Mouse (Mus musculus) mouse embryonic stem cell (cell line): ENCODE measurements around the gene Mgmt.

ENCODE experiments used
- in situ Hi-C, 2 experiments: fragments of 300-500 bp; cut with MboI; formaldehyde crosslinking; loops; 1 replicate in 1 of 2; 3 replicates in 1 of 2; pipeline ENCODE4 v1.14.3; 2019 to 2020; ENCODE audit warnings: low sequenced_read_pairs in 2 of 2, low pct_unique_long_range_greater_than_20kb in 1 of 2, mixed read lengths in 1 of 2; ENCODE audit not compliant: unreplicated experiment in 1 of 2

Gene Mgmt

DNA sequence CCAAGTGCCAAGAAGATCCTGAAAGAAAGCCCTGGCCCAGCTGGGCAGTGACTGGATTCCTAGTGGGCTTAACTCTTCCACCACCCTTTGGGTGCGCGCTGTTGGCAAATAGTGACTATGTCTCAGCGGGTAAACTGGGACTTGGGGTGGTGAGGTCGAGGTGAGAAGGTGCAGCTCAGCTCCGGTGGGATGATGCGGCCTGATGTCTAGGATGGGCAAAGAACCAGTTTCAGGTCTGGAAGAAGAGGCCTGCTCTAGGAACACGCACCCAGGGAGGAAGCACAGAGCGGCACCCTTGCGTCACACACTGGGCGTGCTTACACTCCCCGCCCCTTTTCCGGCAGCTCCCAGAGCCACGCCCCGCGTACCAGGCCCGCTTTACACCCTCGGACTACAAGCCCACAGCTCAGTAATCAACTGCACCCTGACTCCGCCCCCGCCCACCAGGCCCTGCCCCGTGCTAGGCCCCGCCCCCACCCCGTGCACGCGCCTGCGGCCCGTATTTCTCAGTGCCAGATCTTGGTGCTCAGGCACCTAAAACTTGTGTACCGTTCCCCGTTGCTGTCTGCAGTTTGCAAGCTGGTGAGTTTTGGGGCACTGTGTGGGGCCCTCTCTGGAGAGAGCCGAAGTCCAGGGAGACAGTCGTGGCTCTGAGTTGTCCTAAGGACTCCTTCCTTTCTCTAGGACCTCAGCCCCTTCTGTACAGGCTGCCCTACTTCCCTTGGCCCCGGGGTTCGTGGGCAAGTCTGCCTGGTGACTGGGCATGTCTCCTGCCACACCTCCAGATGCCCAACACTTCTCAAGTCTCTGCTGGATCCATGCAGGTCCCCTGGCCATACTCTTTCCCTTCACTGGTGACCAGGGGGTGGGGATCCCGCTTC lies at the start of gene Mgmt:
TSS of gene Mgmt (plus strand) at position 509 of the 881 bp plus-strand sequence.
- in situ Hi-C loops, result no loop called here

DNA sequence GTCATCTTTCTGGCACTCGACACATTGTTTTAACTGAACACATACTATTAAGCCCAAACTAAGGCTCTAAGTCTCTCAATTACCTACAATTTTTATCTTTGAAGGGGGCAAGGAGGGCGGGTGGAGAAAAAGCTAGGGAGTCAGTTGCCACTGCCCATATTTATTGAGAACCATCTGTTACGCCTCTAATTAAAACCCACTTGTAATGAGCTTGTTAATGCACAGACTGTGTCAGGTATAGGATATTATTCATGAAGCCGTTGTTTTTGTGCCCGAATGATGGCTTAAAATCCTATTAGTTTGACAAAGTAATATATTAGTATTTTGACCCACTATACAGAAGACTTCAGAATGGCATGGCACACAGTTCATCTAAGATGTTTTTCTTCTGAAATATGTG lies 49.6 kb upstream of the Mgmt start:
- in situ Hi-C loops, result no loop called here

DNA sequence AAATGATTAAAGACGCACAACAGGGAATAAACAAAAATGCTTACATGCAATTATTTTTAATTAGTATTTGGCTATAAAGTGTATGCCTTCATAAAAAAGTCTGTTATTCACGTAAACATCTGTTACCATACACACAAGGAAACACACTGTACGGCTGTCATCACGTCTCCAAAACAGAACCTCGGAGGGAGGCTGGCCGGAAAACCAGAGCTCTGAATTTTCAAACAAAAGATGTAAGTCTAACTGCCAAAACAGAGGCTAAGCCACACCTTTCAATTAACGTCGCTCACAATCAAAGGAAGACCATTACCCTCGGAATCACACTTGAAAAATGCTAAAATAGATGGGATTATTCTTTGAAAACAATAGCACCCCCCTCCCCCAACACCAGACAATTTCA lies 49.1 kb upstream of the Mgmt start:
- in situ Hi-C loops, result no loop called here

DNA sequence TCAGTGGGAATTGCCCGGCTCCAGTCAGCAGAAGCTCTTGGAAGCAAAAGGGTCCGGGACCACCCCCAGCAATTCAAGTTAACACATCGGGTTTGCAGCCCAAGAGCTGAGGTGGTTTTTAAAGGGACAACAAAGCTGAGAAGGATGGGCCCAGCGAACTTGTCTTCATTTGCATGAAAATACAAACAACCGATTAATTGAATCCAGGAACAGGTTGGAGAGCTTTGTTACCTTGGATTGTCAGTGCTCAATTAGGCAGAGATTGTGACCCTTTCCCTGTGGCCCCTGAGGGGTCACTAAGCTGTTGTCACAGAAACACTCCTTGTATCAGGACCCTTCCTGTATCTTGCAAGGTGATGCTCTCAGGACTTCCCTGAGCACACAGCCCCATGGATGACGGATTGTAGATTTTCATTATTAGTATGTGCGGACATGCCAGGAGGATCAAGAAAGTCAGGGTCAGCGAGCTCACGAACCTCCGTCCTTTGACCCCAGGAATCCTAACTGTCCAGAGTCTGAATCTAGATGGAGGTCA lies 48.3 kb upstream of the Mgmt start:
- in situ Hi-C loops, result no loop called here

DNA sequence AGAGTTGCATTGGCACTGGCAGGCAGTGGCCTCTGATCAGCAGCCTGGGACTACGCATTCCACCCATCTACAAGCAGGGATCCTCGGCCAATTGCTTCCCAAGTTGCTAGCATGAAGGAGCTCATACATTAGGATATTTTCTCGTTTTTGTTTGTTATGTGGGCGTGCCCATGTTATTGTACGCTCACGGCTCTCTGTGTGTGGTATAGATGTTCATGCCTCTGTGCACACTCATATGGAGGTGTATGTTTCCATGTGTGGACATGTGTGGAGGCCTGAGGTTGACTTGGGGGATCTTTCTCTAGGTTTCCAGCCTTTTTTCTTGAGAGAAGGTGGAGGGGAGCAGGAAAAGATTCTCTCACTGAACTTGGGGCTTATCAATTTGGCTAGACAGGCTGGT lies 46.8 kb upstream of the Mgmt start:
- in situ Hi-C loops, result no loop called here

DNA sequence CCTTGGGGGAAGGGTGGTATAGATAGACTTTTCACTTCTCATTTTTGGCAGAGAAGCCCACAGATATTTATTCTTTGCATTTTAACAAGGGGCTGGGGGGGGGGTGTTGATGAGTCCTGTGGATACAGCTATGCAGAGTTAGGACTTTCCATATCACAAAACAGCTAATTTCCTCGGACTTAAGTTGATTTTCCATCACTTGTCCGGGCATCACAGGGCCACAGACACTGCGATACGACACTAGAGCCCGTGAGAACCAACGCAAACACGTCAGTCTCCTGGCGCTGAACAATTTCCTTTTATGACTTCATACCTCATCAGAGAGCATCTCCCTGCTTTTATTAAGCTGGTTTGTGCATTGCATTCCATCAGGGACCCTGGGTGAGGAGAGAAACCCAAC lies 45.7 kb upstream of the Mgmt start:
- in situ Hi-C loops, result no loop called here

DNA sequence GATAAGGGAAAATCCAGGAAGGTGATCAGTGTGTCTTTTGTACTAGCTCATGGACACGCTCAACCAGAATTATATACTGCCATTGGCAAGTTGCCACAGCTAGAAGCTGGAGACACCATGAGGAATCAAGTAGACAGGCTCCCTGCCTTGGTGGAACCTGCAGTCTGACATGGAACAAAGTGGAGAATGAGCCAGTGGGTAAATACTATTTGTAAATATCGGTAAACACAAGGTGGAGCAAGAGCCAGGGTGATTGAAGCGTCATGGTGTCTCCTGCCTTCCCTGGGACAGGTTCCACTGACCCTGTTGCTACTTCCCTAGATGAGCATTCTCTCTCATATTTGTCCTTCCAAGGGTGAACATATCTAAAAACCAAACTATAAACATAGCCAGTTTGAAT lies 44.6 kb upstream of the Mgmt start:
- in situ Hi-C loops, result no loop called here

DNA sequence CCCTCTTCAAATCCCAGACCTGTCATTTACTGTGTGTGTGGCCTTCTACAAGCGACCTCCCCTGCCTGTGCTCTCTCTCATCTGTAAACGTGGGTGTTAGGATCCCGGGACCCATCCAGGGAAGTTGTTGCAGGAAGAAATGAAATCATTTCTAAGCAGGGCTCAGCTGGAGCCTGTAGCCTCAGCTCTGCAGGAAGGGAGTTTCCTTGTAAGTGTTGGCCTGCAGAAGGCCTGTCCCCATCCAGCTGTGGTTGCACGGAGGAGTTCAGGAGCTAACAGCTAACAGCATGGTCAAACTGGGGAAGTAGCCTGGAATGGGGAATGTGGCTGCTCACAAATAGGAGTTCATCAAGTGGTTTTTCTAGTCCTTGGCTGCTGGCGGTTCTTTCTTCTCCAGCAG lies 44.1 kb upstream of the Mgmt start:
- in situ Hi-C loops, result no loop called here

DNA sequence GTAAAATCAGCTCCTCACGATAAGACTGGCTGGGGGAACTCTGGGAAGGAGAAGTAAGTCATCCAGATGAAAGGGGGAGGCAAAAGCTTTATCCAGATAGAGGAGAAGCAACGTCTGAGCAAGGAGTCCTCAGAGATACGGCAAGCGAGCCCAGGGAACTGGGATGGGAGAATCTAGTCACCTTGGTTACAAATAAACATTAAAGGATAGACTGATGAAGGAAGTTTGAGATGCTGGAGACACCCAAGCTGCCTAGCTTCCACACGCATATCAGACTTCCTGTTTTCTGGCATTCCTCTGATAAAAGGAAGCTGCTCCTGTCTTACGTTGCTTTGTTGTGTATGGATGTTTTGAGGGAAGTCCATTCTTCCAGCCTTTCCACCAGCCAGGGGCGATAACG lies 42.5 kb upstream of the Mgmt start:
- in situ Hi-C loops, result no loop called here

DNA sequence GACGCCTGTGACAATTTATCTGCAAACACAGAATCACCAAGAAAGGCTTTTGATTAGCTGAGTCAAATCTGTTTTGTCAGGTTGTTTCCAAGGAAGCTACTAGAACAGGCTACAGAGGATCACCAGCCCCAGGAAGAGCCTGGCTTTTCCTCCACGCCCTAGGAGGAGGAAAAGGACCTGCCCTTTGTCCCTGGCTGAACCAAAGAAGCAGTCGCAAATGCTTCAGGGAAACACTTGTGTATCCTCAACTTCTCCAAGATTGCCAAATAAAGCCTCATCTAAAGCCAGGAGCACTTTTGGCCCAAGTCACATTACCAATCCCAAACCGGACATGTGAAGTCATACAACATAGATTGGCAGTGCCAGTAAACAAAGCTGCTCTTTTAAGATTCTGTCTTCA lies 41.7 kb upstream of the Mgmt start:
- in situ Hi-C loops, result no loop called here

DNA sequence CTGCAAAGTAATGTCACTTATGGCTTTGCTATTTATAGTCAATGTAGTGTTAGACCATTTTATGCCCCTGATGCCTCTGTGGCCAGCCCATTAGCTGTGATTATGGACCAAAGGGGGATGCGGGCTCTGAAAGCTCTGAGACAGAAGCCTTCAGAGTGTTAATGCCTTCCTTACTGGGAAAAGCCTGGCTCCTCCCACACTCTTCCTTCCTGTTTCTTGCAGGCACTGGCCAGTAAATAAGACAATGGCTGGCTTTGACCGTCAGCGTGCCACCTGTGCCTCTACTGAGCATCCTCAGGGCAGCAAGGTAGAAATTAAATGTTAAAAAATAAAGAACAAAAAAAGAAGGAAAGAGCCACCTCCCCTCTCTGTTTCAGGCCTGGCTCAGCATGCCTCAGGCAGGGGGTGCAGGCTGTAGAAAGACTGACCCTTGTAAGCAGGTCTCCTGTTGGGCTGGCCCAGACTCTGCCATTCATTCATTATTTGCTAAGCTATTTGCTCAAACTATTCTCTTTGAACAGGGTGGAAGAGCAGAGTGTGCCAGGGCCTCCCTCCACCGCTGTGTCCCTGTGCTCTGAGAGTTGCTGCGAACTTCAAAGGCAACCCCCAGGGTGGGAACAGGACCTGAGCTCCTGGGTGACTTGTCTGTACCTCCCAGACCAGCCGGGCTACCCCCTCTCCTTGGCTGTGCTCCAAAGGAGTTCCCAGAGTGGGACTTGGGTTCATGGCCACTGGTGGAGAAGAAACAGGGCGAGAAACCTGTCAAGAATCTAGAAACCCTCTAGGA lies 29.5 kb upstream of the Mgmt start:
- in situ Hi-C loops, result no loop called here

DNA sequence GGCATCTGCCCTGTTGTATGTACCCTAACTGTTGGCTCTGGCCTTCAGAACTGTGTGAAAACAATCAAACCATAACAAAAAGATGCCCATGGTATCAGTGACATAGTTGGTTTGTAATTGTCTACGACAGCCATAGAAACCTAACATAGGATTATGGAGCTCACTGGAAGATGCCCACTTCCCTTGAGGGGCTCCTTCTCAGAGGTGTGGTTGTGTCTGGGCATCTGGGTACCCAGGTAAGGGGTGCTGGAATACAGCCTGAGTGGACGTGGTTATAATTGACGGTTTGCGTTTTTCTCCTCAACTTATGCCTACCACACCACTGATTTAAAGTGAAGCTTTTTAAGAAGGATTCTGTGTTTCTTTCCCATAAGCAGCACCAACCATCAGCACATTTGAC lies 28.5 kb upstream of the Mgmt start:
- in situ Hi-C loops, result no loop called here

DNA sequence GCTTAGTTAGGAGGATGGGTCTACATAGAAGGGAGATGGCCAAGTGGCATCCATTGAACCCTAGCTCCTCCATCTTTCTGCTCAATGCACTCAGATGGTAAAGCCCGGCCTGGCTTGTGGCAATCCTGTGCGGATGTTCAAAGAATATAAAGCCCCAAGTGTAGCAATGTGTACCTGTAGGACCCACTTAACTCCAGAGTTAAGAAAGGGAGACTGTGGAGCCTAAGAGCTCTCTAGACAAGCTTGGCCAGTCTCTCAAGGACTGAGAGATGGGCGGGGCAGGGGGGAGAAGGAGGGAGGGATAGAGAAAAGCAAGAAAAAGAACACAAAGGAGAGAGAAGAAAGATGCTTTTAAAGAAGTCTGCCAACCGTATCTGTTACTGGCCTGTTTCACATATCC lies 27.9 kb upstream of the Mgmt start:
- in situ Hi-C loops, result no loop called here

DNA sequence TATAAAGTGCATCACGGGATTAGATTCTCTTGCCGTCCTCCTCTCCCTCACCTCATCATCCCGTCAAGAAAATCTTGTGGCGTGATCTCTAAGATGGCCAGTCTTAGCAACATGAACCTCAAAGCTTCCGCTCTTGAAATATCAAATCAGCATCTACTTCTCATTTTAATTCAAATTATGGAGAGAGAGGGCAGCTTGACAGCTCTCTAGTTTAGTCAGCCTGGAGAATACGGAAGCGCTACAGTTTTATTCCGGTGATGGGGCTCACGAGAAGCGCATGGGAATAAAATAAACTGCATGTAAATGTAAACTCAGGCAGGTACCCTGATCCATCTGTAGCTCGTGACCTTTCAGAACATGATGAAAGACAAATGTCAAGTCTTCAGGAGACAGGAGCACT lies 22.9 kb upstream of the Mgmt start:
- in situ Hi-C loops, result no loop called here

DNA sequence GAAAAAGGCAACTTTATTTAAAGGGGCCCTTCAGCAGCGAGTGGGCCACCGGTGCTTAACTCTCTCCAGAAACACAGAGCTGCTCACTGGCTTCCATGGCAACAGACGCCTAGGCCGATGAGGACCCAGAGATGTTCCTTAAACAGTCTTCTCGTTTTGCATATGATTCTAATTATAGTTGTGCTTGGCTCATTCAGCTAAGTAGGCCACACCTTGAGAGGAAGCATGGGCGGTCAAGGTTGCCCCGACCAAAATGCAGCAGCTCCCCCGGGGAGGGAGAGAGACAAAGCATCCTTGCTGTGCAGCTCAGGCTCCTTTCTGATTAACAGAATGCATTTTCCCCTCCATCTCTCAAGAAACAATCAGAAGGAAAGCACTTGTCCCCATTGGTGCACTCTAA lies 22.4 kb upstream of the Mgmt start:
- in situ Hi-C loops, result no loop called here

DNA sequence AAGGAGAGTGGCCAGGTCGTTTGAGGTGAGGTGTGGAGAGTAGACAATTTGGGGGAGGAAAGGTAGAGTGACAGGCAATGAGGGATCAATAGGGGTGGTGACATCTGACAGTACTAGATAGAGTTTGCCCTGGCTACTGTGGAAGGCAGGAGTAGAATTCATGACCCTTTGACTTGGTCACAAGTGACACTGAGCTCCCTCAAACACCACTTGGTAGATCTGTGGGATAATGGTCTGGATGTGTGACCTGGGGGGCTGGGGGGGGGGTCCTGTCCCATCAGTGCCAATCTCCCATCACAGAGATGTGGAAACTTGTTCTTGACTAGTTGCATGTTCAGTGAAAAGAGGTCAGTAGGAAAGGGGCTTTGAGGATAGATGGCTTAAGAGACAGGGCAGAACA lies 20.0 kb upstream of the Mgmt start:
- in situ Hi-C loops, result no loop called here

DNA sequence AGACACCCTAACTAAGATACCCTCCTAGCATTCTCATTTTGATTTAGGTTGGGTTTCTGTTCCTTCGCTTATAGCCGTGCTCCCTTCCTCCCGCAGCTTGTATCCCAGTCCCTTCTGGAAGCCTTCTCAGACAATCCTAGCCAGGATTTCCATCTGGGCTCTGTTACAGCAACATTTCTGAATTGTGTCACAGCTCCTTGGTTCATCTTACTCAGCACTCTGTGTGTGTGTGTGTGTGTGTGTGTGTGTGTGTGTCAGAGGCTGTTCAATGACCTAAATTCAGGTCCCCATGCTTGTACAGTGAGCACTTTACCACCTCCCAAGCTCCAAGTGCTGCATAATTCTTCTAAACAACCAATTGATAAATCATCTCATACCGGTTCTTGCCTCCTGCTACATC lies 14.0 kb upstream of the Mgmt start:
- in situ Hi-C loops, result no loop called here

DNA sequence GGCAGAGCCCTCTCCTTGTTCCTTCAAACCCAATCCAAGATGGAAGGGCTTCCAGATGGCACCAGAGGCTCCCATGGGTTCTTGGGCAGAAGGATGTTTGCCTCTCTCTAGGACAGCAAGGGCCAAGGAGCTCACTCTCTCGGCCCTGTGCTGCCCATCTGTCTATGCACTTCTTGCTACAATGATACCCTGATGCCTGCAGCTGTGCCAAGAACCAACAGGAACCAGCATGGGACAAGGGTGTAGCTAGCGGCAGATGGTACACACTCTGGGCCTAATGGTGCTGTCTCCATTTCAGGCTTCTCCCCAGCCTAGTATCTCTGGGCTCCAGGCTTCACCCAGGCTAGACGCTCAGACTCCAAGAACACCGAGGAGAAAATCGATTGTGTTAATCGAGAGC lies 6.3 kb upstream of the Mgmt start:
- in situ Hi-C loops, result no loop called here

DNA sequence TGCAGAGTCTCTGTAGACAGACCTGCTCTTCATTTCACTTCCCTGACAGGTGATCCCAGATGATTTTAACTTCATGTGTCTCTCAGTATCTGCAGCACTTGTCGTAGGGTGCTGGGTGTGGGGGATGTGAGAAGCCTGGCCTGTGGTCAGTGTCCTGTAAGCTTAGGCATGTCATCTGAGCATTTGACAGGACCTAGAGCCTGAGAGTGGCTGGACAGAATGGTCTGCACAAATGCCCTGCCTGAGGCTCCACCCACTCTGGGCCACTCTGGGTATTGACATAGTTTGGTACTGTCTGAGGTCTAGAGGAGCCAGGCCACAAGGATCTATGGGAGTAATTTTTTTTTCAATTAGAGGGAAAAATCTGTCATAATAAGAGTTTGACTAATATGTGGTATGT lies 942 bp downstream of the Mgmt start:
- in situ Hi-C loops, result no loop called here

DNA sequence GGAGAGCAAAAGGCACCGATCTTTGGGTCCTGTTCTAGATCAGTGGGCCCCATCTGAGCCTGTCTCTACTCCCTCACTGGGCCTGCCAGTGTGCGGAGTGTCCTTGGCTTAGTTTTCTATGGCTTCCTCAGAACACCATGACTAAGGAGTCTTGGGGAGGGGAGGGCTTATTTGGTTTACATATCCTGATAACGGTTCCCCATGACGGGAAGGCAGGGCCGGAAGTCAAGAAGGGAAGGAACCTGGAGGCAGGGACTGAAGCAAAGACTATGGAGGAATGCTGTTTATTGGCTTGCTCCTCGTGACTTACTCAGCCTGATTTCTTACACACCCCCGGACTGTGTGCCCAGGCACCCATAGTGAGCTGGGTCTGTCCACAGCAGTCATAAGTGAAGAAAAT lies 1.4 kb downstream of the Mgmt start:
- in situ Hi-C loops, result no loop called here
